Mouse (Mus musculus): ENCODE results near the gene Lrrc51. TPM values are rescaled to one million over a fixed set of nuclear protein-coding genes. Genes with fewer than 3 reads are reported as not detected.

Lrrc51 gene
- total and polyA plus RNA-seq, 3 experiments, result 13.6 to 30.8 TPM; not detected in 1

DNA sequence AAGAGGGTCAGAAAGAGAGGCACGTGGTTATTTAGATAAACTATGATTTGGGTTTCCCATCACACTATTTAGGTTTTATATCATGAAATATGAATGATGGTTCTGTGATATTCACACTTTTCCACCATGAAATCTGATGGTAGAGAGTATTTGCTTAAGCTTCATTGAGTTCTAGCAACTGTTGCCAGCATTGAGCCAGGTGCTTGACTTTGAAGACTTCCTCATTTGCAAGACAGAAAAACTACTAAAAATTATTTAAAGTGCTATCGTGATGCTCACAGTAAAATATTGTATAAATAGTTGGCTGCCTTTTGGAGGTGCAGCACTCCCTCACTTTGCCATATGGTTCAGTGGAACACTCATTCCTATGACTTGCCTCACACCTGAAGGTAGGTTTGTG, 21.6 kb upstream of the Lrrc51 start:
- Histone ChIP-seq H3K9ac (ENCODE audit: control insufficient read depth, low read depth, low read length, poor library complexity, severe bottlenecking) (no peak overlapping the region), H3K27me3 (ENCODE audit: control insufficient read depth in 1 of 2, insufficient read depth in 2 of 2, low read length in 2 of 2) (no peaks in the 10 kb centered on the region), H3K27ac (ENCODE audit: control insufficient read depth, low read depth, low read length) (no peak overlapping the region), H3K4me1 (ENCODE audit: control insufficient read depth in 1 of 2, insufficient read depth in 2 of 2, low read length in 2 of 2) (peaks cover 15 to 22% of the 10 kb centered on the region in 2 experiments), H3K9me3 (replicated peaks; ENCODE audit: insufficient read depth, low read length) (no peaks in the 10 kb centered on the region), H3K4me3 (ENCODE audit: control insufficient read depth in 1 of 2, insufficient read depth in 1 of 2, low read depth in 2 of 2, low read length in 2 of 2) (no peak overlapping the region), H3K36me3 (ENCODE audit: control insufficient read depth in 1 of 2, insufficient read depth in 2 of 2, low read length in 2 of 2) (peaks cover 0 to 23% of the 10 kb centered on the region in 2 experiments; a peak in 2 of 4 replicates), H3K79me2 (ENCODE audit: control insufficient read depth, insufficient read depth, low read length, poor library complexity) (peaks cover 21% of the 10 kb centered on the region)
- peak; percentile 66 for DNase-seq (ENCODE audit: low read depth, low spot score)
- TF ChIP-seq KAT2A (conservative IDR thresholded peaks at IDR 0.05; ENCODE audit: low read depth, low read length) (no peak), POLR2AphosphoS5 (IDR thresholded peaks at IDR 0.05; ENCODE audit: borderline replicate concordance, low read depth, low read length) (no peak), CHD1 (IDR thresholded peaks at IDR 0.05; ENCODE audit: low read depth, low read length) (no peak), ZMIZ1 (IDR thresholded peaks at IDR 0.05; ENCODE audit: low read depth, low read length) (no peak), TAL1 (IDR thresholded peaks at IDR 0.05; ENCODE audit: low read length) (no peak), TCF12 (IDR thresholded peaks at IDR 0.05; ENCODE audit: low read depth, low read length) (0 out of 2 replicates have a peak, but pooled peaks have one; percentile 19), NELFE (IDR thresholded peaks at IDR 0.05; ENCODE audit: low read depth, low read length) (no peak), MYC (IDR thresholded peaks at IDR 0.05; ENCODE audit: low read depth, low read length) (no peak), TBP (IDR thresholded peaks at IDR 0.05; ENCODE audit: low read depth, low read length) (no peak), MYB (IDR thresholded peaks at IDR 0.05; ENCODE audit: low read depth, low read length) (no peak), EP300 (IDR thresholded peaks at IDR 0.05; ENCODE audit: low read depth in 1 of 2, low read length in 2 of 2) (0 out of 4 replicates have a peak, but pooled peaks of 1 of the 2 experiments have one; percentile 20), RCOR1 (IDR thresholded peaks at IDR 0.05; ENCODE audit: low read depth, low read length) (0 out of 2 replicates have a peak, but pooled peaks have one; percentile 27), MXI1 (IDR thresholded peaks at IDR 0.05; ENCODE audit: low read depth, low read length) (no peak), ETS1 (IDR thresholded peaks at IDR 0.05; ENCODE audit: low read depth, low read length) (0 out of 2 replicates have a peak, but pooled peaks have one; percentile 14), RAD21 (IDR thresholded peaks at IDR 0.05; ENCODE audit: low read depth, low read length) (no peak), USF2 (IDR thresholded peaks at IDR 0.05; ENCODE audit: borderline replicate concordance in 1 of 2, insufficient read depth in 1 of 2, low read depth in 1 of 2, low read length in 2 of 2) (no peak), CTCF (IDR thresholded peaks at IDR 0.05 in 2 of 3, conservative IDR thresholded peaks at IDR 0.05 in 1 of 3; ENCODE audit: control insufficient read depth in 1 of 3, insufficient read depth in 1 of 3, low read depth in 2 of 3, low read length in 3 of 3, poor library complexity in 1 of 3, severe bottlenecking in 1 of 3) (no peak), ZNF384 (IDR thresholded peaks at IDR 0.05; ENCODE audit: low read depth, low read length) (no peak), USF1 (IDR thresholded peaks at IDR 0.05; ENCODE audit: low read depth, low read length) (no peak), UBTF (IDR thresholded peaks at IDR 0.05; ENCODE audit: borderline replicate concordance, insufficient read depth, low read depth, low read length) (no peak), ZKSCAN1 (IDR thresholded peaks at IDR 0.05; ENCODE audit: low read depth, low read length) (no peak), SIN3A (IDR thresholded peaks at IDR 0.05; ENCODE audit: low read length) (peak; percentile 21; the same call in 1 of the 2 replicates), HCFC1 (IDR thresholded peaks at IDR 0.05; ENCODE audit: low read depth, low read length) (no peak), MAFK (IDR thresholded peaks at IDR 0.05; ENCODE audit: borderline replicate concordance, low read depth, low read length) (no peak), BHLHE40 (IDR thresholded peaks at IDR 0.05; ENCODE audit: borderline replicate concordance, low read depth, low read length) (no peak), ELF1 (IDR thresholded peaks at IDR 0.05; ENCODE audit: low read depth, low read length) (no peak)
